ENCODE assay signal across 14 mouse cellular contexts in the genomic region with DNA sequence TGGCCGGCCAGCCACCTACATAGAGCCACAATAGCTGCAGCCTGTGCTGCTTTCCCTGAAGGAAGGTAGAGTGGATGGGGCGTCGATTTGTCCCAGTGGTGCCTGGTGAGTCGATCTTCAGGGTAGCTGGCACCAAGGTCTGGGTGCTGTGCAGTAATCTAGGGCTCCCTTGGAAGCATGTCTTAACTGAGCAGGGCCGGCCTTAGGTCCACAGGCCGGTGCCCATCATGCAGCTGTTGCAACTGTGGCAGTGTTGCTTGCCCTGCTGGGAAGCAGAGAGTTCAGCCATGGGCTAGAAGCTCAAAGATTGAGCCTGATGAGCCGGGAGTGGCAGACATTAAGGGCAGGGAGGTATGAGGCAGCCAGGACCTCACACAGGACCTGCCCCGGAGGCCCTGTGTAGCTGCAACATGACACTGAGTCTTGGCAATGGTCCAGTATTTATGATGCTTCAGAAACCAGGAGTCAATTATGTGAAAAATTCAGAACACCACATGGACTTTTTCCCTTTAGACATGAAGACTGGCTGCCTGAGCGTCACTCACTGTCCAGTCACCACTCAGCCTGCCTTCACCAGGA.
DNase-seq lines count a peak whose midpoint lies in the region; ATAC-seq and TF ChIP-seq lines count a peak whose summit lies in the region.
"Had no signal": no experiment of that assay in that cellular context is flagged by ENCODE, and none has a peak within 500 bp of the region (broad histone marks: within the 10 kb centered on the region; RNA-seq: fewer than 3 reads in every experiment).

No protein-coding gene starts in this region.

- H3K36me3 ChIP-seq in hindbrain, embryonic 16.5 days (ENCODE audit: control insufficient read depth, insufficient read depth, low read length), result no peaks in the 10 kb centered on the region
- no peaks in the 10 kb centered on the region for H3K36me3 ChIP-seq in hindbrain, embryonic 10.5 days
- no peaks in the 10 kb centered on the region for H3K36me3 ChIP-seq in stomach, embryonic 16.5 days (ENCODE audit: control insufficient read depth, insufficient read depth, low read length)
- H3K36me3 ChIP-seq in stomach, postnatal 0 days (ENCODE audit: control insufficient read depth, insufficient read depth, low read length), result no peaks in the 10 kb centered on the region
- no peaks in the 10 kb centered on the region for H3K36me3 ChIP-seq in intestine, embryonic 15.5 days

- no peak overlapping the region for H3K4me3 ChIP-seq in hindbrain, embryonic 16.5 days (ENCODE audit: low read length)
- H3K4me3 ChIP-seq in hindbrain, embryonic 10.5 days, result no peak overlapping the region
- H3K4me3 ChIP-seq in stomach, embryonic 16.5 days (replicated peaks; ENCODE audit: low read length), result no peak overlapping the region
- H3K4me3 ChIP-seq in stomach, postnatal 0 days (ENCODE audit: low read depth, low read length), result no peak overlapping the region
- H3K4me3 ChIP-seq in intestine, embryonic 15.5 days (replicated peaks), result no peak overlapping the region
- H3K4me3 ChIP-seq: gastrocnemius, adult 2 months; heart, adult 2 months had no signal

- H3K9me3 ChIP-seq in hindbrain, embryonic 16.5 days (ENCODE audit: control insufficient read depth, low read length), result no peaks in the 10 kb centered on the region
- H3K9me3 ChIP-seq in hindbrain, embryonic 10.5 days, result no peaks in the 10 kb centered on the region
- no peaks in the 10 kb centered on the region for H3K9me3 ChIP-seq in stomach, embryonic 16.5 days (replicated peaks; ENCODE audit: control insufficient read depth, low read length)
- H3K9me3 ChIP-seq in stomach, postnatal 0 days (ENCODE audit: control insufficient read depth, low read length), result no peaks in the 10 kb centered on the region
- H3K9me3 ChIP-seq in intestine, embryonic 15.5 days, result no peaks in the 10 kb centered on the region

- DNase-seq in hindbrain, embryonic 10.5 days (ENCODE audit: low spot score), result no peak
- DNase-seq in stomach, postnatal 0 days (ENCODE audit: low spot score), result no peak
- DNase-seq in ovary, postnatal 14 days (ENCODE audit: low spot score), result no peak
- no peak for DNase-seq in left cerebral cortex, adult 18-20 months (ENCODE audit: low spot score in 2 of 2)
- DNase-seq: adrenal gland, postnatal 14 days; cerebellum, postnatal 25 days; gastrocnemius, adult 2 months; heart, adult 2 months; kidney, adult 9 months; right cerebral cortex, postnatal 4 days; thymus, postnatal 4 days had no signal

- no peak for TF ChIP-seq CTCF in stomach, postnatal 0 days (IDR thresholded peaks at IDR 0.05; ENCODE audit: low read depth)

- no peaks in the 10 kb centered on the region for H3K27me3 ChIP-seq in hindbrain, embryonic 16.5 days (replicated peaks; ENCODE audit: control insufficient read depth, insufficient read depth, low read length)
- no peaks in the 10 kb centered on the region for H3K27me3 ChIP-seq in hindbrain, embryonic 10.5 days (ENCODE audit: insufficient read depth, poor library complexity, severe bottlenecking)
- H3K27me3 ChIP-seq in stomach, embryonic 16.5 days (ENCODE audit: control insufficient read depth, insufficient read depth, low read length), result no peaks in the 10 kb centered on the region
- H3K27me3 ChIP-seq in stomach, postnatal 0 days (ENCODE audit: control insufficient read depth, insufficient read depth, low read length), result no peaks in the 10 kb centered on the region
- H3K27me3 ChIP-seq in intestine, embryonic 15.5 days (replicated peaks), result no peaks in the 10 kb centered on the region

- H3K4me1 ChIP-seq in hindbrain, embryonic 16.5 days (ENCODE audit: control insufficient read depth, insufficient read depth, low read depth, low read length), result no peaks in the 10 kb centered on the region
- no peaks in the 10 kb centered on the region for H3K4me1 ChIP-seq in hindbrain, embryonic 10.5 days (replicated peaks)
- H3K4me1 ChIP-seq in stomach, embryonic 16.5 days (ENCODE audit: control insufficient read depth, insufficient read depth, low read length), result no peaks in the 10 kb centered on the region
- no peaks in the 10 kb centered on the region for H3K4me1 ChIP-seq in stomach, postnatal 0 days (replicated peaks; ENCODE audit: control insufficient read depth, insufficient read depth)
- H3K4me1 ChIP-seq in intestine, embryonic 15.5 days (replicated peaks), result 0 out of 2 replicates have a peak, but pooled peaks cover 6% of the 10 kb centered on the region

- no peak for TF ChIP-seq EP300 in stomach, postnatal 0 days (optimal IDR thresholded peaks at IDR 0.05)

- H3K9ac ChIP-seq in hindbrain, embryonic 16.5 days (ENCODE audit: low read depth, low read length), result no peak overlapping the region
- no peak overlapping the region for H3K9ac ChIP-seq in stomach, embryonic 16.5 days (ENCODE audit: low read length)
- H3K9ac ChIP-seq in stomach, postnatal 0 days (ENCODE audit: low read length), result no peak overlapping the region
- no peak overlapping the region for H3K9ac ChIP-seq in intestine, embryonic 15.5 days

- 75% methylated on average over 9 of the region's 9 CpGs for WGBS in hindbrain, embryonic 16.5 days
- 82% methylated on average over 9 of the region's 9 CpGs for WGBS in hindbrain, embryonic 10.5 days
- WGBS in stomach, embryonic 16.5 days, result 69% methylated on average over 9 of the region's 9 CpGs
- WGBS in stomach, postnatal 0 days, result 78% methylated on average over 9 of the region's 9 CpGs
- WGBS in intestine, embryonic 15.5 days, result 73% methylated on average over 9 of the region's 9 CpGs

- peak; percentile 20; the same call in 1 of the 2 replicates for ATAC-seq in hindbrain, embryonic 16.5 days
- ATAC-seq in stomach, embryonic 16.5 days (ENCODE audit: insufficient read depth, low FRiP score), result peak; percentile 25; the same call in 1 of the 2 replicates
- no peak for ATAC-seq in stomach, postnatal 0 days (ENCODE audit: low FRiP score, low TSS enrichment)
- peak; percentile 83 for ATAC-seq in intestine, embryonic 15.5 days

- H3K27ac ChIP-seq in hindbrain, embryonic 16.5 days (ENCODE audit: low read depth, low read length), result no peak overlapping the region
- H3K27ac ChIP-seq in hindbrain, embryonic 10.5 days, result no peak overlapping the region
- no peak overlapping the region for H3K27ac ChIP-seq in stomach, embryonic 16.5 days (ENCODE audit: low read length)
- no peak overlapping the region for H3K27ac ChIP-seq in stomach, postnatal 0 days (replicated peaks)
- no peak overlapping the region for H3K27ac ChIP-seq in intestine, embryonic 15.5 days
- H3K27ac ChIP-seq: gastrocnemius, adult 2 months; heart, adult 2 months had no signal

- no peak overlapping the region for H3K4me2 ChIP-seq in hindbrain, embryonic 16.5 days (ENCODE audit: low read length)
- no peak overlapping the region for H3K4me2 ChIP-seq in stomach, embryonic 16.5 days (ENCODE audit: low read depth, low read length)
- H3K4me2 ChIP-seq in stomach, postnatal 0 days (replicated peaks; ENCODE audit: low read depth), result no peak overlapping the region
- no peak overlapping the region for H3K4me2 ChIP-seq in intestine, embryonic 15.5 days (replicated peaks)
